Mouse (Mus musculus) layer of hippocampus, postnatal 25 days (tissue): Measurements from ENCODE around the gene Cib3. TPM values are rescaled to one million over a fixed set of nuclear protein-coding genes. Genes with fewer than 3 reads are reported as not detected.

Experiments
- DNase-seq, 2 experiments: peaks; one replicate each; pipeline ENCODE4 v3.0.0; 2022; ENCODE audit warnings: mixed read lengths in 2 of 2, low spot score in 1 of 2; ENCODE audit errors: extremely low spot score in 1 of 2
- total RNA-seq, 2 experiments: library from RNA; stranded (reverse); gene quantifications; 2 replicates each; pipeline ENCODE4 v1.2.3; 2021

The Cib3 gene
- total RNA-seq, 2 experiments from 2014 or later: not detected

DNA sequence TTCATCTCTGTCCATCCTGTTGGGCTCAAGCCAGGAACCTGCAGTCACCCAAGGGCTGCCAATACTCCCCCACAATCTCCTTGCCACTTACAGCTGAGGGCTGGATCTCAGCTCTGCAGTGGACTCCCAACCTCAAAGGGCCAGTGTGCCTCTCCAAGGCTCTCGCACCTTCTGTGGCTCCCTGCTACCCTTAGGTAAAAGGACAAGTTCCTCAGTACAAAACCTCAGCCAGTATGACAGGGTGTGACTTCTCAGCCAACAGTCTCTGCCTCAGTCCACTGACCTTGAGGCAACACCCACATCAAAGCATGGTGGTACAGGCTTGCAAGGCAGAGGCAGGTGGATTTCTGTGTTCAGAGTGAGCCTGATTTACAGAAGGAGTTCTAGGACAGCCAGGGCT is 791 bp downstream of the Cib3 start:
- DNase-seq: no peak

DNA sequence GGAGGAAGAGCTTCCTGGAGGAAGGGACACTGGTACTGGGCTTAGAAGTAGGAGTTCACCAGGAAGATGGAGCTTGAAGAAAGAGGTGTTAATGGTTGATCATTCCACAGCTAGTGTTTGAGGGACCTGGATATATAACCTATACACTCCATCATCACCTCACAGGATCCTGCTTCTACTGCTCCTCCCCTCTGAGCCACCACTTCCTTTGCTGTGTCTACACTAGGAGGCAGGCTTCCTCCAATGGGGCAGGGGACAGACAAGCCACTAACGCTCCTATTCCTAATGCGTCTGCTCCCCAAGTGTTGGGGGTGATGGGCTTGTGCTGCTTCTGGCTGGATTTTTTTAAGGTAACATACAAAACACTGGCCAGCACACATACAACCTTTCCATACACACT is 1.9 kb downstream of the Cib3 start:
- no peak for DNase-seq

DNA sequence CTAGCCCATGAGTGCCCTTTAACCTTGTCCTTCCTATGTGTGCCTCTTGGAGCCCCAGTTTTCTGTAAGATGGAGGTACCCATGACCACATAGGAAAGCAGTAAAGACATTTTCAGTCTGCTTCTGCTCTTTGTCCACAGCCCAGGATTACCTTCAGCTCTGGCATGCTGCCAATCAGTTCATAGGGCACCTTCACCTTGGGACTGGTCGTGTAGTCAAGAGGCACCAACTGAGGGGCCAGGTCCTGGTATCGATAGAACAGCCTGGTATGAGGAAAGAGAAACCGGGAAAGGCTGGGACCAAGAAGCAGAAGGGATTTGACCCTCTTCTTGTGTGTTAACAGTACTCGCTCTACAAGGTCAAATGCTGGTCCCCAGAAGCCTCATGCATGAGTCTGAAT is 2.4 kb downstream of the Cib3 start:
- no peak for DNase-seq

DNA sequence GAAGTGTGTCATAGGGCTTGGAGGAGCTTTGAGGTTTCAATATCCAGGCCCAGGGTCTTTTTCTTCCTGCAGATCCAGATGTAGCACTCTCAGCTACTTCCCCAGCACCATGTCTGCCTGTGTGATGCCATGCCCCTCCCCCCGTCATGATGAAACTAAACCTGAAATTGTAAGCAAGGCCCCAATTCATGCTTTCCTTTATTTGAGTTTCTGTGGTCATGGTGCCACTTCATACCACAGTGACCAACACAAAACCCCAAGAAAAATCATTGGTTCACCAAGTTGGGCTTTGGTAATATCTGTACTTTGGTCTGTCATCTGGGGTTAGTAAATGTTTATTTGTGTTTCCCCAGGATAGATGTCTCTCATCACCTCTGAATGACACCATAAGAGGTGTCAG is 4.1 kb downstream of the Cib3 start:
- DNase-seq: no peak

DNA sequence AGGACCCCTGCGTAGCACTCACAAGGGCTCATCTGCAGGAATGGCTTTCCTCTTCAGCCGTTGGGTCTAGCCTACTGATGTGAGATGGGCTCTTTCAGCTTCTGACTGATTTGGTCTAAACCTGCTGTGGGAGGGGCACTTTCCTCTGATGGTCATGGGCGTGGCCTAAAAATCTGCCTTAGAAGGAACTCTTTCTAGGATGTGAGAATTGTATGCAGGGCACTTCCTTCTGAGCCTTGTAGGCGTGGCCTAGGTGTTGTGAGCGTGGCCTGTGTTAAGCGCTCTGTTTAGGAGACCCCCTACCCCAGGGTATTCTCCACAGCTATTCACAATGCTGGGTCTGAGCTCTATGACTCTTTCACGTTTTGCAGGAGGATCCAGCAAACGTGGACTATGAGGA is 14.6 kb downstream of the Cib3 start:
- no peak for DNase-seq

DNA sequence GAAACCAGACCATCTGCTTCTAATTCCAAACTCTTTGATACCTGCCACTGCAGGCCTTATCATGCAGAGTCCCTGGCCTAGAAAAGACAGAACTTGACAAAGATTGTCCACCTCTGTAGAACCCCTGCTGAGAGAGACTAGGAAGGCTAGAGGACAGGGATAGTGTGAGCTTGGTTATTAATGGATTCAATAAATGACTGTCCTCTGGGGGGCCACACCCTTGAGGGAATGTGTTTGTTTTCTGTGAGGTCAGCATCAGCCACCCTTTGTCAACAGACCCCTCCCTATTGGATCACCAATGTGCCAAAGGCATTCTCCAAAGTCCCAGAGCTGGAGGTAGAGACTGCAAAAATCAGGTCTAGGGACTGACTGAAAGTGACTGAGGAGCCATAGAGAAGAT is 20.6 kb downstream of the Cib3 start:
- no peak for DNase-seq

DNA sequence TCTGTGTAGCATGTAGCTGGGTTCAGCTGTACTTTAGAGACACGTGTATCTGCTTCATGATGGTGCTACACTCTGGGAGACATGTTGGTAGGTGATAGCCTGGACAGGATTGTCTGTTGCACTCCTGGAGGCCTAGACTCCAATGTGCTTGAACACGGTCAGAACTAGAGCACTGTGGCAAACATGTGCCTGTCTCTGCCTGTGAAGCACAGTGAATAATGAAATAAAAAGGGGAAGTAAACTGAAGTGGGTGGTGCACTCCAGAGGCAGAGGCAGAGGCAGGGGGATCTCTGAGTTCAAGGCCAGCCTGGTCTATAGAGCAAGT is 22.5 kb downstream of the Cib3 start:
- no peak for DNase-seq

DNA sequence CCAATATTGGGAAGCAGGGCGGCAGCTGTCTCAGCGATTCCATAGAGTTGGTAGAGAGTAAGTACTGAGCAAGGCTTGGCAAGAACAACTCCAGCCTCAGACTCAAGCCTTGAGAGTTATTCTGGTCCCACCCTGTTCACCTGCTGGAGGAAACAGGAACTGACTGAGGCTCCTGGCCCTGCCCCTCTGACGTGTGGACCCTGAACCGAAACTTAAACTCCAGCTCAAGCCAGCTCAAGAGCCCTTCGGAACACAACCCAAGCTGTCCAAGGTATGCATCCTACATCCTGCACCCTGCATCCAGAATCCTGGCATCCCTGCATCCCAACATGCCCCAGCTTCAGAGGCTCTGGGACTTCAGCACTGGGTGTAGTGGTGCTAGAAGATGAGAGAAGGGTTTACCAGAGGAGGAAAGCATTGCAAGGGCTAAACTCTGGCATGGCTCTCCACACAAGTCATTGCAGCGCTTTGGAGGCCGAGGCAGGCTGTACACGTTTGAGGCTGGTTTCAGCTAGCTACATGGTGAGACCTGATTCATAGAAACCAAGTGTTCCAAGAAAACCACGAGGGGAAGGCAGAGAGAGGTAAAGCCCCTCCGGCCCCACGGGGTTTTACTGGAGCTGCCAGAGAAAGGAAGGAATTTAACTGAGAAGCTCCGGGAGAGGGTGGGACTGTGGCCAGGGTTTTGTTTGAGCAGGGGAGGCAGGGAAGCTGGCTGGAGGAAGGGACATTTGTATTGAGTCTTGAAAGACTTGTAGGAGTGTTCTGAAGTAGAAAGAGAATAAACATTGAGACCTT is 23.0 kb downstream of the Cib3 start, which contains the start of gene Hsh2d:
TSS of gene Hsh2d (plus strand) at position 222 of the 798 bp plus-strand sequence.
- no peak for DNase-seq

DNA sequence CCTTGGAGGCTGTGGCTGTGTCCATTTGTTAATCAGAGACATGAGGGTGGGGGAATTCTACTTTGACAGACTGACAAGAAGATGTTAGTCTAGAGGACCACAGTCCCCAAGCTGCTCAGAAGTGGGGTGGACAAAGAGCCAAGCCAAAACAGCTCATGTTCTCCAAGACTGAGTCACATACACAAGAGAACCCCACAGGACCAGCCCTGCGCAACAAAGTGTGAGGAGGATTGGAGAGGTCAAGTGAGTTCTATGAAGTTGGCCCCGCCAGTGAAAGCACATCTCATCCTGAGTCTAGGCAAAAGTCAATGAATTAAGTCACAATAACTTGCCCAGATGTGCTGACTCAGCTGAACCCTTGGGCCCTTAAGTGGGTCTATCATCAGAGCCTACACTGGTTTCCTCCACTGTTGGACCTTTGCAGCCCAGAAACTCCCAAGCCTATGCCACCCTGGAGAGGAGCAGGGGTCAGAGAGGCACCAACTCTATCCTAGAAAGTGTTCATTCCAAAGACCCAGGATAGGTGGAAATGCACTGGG is 24.8 kb downstream of the Cib3 start:
- DNase-seq: no peak

DNA sequence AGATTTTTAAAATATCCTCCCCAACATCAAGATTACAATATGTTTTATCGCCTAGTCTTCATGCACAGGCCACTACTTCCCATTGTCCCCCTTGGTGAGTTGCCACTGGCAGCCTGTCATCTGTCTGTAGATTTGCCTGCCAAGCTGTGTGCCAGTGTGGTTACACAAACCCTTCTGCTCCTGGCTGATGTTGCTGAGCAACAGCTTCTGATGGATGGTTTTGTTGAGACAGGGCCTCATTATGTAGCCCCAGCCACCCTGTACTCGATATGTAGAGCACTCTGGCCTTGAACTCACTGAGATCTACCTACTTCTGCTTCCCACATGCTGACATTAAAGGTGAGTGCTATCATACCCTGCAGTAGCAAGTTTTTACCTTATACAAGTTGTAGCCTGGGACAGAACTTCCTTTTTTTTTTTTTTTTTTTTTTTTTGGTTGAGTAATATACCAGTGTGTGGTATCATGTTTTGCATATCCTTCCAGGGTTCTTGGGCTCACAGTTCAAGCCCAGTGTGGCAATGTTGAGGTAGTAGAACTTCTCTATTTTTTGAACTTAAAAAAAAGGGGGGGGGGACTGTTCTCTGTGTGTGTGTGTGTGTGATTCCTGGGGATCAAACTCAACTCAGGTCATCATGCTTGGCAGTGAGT is 29.0 kb downstream of the Cib3 start:
- DNase-seq: no peak

DNA sequence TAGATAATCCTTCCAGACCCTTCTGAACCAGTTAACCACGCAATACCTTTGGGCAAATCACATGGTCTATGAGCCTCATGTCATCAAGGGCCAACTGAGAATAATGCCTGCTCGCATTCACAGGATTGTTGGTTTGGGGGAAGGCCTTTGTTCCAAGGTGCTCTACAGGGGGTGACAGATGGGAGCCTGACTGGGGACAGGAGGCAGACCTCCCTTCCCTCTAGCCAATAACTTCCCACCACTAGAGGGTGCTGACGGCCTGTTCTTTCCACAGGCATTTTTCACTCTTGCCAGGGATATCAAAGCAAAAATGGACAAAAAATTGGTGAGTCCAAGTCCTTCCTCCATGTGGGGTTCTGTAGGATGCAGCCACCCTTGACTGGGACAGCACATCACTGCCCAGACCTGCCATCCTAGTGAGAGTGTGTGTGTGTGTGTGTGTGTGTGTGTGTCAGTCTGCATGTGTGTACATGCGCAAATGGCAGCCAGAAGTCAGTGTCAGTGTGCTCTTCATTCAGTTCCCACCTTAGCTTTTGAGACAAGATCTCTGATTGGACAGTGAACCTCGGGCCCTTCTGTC is 35.2 kb downstream of the Cib3 start:
- peak; percentile 58 to 84 for DNase-seq

DNA sequence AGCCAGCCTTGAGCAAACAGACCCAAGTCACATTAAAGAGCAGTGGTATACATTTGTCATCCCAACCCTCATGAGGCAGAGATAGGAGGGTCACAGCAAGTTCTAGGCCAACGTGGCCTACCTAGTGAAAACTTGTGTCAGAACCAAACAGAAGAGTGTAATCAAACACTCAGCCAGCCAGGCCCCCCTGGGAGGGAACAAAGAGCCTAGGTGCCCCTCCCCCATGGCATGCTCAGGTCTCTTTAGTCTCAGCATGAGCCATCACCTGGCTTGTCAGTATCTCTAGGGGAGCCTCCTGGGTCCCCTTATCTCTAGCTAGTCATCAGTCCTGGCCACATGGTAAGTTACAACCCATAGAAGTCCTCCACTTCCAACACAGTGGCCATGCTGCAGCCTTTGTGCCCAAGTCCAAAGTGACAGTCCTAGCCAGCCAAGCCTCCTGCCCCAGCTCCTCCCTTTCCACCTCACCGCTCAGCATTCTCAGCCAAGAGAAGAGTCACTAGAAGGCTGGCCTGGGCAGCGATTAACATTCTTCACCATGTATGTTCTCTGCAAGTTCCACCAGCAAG is 42.9 kb downstream of the Cib3 start:
- DNase-seq: no peak

DNA sequence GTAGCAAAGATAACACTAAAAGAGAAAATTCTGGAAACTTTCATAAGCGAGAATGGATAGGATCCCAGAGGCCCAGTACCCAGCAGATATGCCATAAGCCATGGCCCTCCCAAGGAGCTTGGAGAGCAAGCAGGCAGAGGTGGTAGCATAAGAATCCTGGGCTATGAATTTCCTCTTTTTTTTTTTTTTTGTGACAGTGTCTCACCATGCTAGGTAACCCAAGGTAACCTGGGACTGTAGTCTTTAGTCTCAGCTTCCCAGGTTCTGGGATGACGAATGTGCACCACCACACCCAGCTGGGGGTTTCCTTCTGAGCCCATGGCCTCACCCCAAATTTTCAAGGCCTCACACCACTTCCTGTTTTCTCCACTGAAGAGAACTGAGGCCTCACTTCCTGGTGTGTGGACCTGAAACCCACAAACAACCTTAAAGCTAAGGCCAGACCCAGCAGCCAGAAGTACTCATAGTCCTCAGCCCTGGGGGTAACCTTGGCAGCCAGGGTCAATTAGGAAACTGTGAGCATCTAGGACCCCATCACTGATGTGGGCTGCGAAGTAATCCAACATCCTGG is 43.5 kb downstream of the Cib3 start:
- DNase-seq: no peak

DNA sequence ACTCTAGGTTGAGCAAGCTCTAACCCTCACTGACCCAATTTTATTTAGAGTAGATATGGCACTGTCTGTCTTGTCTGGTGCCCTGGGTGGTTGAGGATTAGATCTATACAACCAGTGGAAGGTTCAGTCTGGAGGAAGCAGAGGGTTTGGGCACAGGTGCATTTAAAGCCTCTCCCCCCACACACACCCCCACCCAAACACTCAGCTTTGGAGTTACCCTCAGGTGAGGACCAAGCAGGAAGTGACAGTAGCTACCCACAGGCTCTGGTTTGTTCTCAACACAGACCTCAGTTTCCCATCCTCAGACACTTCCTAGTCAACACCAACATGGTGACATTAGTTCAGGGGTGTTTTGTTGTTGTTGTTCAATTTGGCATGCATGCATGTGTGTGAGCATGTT is 49.8 kb downstream of the Cib3 start:
- DNase-seq: no peak

DNA sequence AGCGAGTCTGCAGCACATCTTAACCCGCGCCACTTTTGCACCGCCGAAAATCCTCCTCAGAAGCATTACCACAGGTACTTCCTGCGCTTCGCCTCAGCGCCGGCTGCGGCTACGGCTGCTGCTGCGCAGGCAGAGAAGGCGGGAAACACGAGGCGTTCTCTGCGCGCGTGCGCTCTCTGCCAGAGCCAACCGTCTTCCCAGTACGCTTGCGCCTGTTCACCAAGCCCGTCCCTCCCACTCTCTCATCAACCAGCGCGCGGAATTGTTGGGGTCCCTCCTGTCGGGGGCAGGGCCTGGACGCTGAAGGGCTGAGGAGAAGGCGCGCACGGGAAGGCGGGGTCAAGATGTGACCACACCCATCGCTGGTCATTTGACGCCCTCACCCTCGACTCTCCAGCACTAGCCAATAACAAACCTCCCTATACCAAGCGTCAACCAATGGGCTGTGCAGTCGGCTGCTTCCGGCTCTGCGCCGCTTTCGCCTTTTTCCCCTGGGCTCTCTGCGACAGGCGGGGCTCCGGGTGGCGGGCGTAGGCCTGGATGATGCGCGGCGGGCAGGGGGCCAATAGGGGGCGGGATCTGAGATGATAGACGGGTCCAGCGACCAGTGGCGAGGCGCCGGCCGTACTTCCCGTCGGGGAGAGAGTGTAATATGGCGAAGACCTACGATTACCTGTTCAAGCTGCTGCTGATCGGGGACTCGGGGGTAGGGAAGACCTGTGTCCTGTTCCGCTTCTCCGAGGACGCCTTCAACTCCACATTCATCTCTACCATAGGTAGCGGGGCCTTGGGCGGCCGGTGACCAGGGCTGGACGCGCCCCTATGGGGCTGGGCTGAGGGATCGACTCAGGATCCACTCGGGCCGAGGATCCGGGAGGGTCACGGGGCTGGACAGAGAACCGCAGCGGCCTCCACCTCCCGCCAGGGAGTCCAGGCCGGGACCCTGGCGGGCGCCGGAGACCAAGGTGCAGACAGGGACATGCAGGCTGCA is 51.6 kb downstream of the Cib3 start, which contains the start of gene Rab8a:
TSS of gene Rab8a (plus strand) at position 494 of the 991 bp plus-strand sequence.
- DNase-seq: peak; percentile 100

DNA sequence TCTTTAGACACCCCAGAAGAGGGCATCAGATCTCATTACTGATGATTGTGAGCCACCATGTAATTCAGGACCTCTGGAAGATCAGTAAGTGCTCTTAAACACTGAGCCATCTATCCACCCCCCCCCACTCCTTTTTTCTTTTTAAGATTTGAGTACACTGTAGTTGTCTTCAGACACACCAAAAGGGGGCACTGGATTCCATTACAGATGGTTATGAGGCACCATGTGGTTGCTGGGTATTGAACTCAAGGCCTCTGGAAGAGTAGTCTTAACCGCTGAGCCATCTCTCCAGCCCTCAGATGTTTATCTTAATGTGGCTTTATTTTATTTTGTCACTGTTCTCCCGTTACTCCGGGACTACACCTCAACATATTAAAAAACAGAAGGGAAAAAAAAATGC is 52.6 kb downstream of the Cib3 start:
- no peak for DNase-seq

DNA sequence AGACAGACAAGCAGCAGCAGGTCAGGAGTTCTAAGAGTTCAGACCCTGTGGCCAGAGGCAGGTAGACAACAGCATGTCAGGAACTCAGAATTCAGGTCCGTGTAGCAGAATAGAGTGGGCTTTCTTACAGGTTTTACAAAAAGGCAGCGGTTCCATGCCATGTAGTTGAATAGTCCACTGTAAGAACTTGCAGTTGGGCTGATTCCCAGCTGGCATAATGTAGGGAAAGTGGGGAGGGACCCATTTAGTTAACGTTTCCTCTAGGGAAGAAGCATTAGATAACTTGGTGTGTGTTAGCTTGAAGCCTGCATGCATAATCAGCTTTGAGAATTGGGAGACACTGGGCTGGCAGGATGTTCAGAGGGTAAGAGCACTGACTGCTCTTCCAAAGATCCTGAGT is 53.9 kb downstream of the Cib3 start:
- DNase-seq: no peak

DNA sequence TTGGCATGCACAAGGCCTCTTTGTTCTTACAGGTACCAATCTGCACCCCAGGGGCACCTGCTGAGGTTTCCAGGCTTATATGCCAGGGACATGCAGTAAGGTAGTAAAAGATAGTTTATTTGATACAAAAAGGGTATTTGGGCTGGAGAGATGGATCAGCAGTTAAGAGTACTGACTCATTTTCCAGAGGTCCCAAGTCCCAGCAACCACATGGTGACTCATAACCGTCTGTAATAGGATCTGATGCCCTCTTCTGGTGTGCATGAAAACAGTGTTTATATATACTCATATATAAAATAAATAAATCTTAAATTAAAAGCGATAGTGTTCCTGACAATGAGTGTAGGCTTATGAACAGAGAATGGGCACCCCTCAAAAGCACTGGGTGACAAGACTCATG is 54.5 kb downstream of the Cib3 start:
- DNase-seq: no peak
